Mouse (Mus musculus) kidney, adult 8-10 months (tissue): ENCODE measurements around the gene Rab2b.
"Not testable (repeated sequence)": the region's sequence is repeated elsewhere in the genome, so short reads cannot be mapped to it uniquely, and the experiment has no call there.

Source experiments
- DNase-seq, 2 experiments: peaks; one replicate each; pipeline ENCODE4 v3.0.0; 2022

Gene Rab2b

DNA sequence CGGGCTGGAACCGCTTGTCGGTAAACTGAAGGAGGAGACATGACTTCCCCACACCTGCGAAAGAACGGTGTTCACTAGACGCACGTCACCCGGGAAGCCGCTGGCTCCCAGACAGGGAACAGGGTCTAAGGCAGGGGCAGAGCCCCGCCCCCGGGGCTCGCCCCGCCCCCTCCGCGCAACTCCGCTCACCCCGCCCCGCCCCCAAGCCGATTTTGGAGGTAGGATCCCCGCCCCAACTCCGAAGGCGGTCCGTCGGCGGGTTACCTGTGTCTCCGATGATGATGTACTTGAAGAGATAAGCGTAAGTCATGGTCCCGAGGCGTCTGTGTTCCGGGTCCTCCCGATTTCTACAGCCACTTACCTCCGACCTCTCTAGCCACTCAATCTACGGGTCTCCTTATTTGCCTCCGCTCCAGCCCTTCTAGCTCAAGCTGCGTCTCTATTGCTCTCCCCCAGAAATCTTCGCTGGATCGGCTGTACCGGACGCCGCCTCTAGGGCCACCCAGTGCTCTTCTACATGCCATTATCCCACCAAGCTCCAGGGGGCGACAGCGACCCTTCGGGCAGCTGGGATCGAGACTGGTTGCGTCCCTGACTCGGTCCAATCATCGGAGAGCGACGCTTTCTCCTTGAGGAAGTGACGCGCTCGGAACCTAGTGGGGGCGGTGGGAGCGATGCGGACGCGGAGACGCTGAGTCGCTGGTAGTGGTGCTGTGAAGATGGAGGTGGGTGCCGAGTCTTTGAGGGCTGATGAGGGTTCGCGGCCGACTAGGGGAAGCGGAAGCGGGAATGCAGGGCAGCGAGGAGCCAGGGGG is at the start of gene Rab2b, which contains the start of gene Tox4:
TSS of gene Rab2b (minus strand) at position 614 of the 815 bp plus-strand sequence.
TSS of gene Tox4 (plus strand) at position 215 of the 815 bp plus-strand sequence.
- peak; percentile 97 to 98 for DNase-seq

DNA sequence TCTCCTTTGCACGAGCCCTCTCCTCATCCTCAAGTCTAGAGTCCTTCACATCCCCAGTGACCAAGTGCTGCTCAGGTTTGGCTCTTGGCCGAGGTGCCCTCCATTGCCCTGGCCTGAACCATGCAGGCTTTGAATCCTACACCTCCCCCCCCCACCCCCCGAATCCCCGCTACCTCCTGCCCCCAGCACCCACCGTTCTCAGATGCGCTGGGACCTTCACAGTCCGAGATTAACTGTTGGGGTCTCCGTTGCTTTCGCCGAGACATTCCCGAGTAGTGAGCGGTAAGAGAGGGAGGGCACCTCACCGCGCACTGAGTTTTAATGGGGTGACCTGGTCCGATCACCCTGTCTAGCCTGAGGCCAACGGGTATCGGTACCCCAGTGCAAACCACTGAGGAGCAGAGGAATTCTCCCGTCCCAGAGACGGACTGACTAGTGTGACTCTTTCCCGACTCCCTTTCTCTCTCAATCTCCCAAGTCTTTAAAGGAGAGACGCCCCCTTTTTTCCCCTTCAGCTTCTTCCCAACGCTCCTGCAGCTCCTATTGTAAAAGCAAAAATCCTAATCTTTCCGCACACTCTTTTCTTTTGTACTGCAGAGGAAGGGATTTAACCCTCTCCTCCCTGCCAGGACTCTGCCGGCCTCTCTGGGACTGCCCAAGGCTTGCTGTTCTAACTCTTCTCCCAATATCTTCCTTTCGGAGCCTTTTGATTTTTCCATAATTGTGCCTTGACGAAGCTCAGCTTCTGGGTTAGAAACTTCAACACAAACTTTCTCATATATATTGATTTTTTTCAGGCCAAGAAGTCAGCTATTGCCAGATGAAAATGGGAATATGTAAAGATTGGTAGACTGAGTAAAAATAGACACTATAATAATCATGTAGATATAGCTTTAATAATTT is 48.8 kb upstream of the Rab2b start, which contains the start of gene Sall2:
TSS of gene Sall2 (minus strand) at position 853 of the 903 bp plus-strand sequence.
- DNase-seq = no peak

DNA sequence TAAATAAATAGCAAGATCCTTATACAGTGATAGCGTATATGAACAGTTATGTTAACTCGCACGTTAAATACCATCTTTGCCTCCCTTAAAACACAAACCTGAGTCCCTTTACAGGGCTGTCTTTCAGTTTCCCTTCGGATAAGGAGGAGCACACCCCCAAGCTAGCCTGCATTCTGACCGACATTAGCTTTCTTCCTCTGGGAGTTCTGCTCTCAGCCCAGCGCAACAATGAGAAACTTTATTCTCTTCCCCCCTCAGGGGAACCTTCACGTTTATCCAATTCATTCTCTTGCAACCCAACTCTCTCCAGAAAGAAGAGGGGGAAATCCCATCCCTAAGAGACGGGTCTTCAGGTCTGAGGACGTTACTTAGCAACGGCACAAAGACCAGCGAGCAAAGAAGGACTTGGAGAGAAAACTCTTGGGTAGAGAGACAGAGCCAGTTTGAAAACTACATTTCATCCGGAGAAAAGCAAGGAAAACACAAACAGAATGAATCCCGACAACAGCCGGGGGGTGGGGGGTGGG is 48.1 kb upstream of the Rab2b start:
- no peak for DNase-seq

DNA sequence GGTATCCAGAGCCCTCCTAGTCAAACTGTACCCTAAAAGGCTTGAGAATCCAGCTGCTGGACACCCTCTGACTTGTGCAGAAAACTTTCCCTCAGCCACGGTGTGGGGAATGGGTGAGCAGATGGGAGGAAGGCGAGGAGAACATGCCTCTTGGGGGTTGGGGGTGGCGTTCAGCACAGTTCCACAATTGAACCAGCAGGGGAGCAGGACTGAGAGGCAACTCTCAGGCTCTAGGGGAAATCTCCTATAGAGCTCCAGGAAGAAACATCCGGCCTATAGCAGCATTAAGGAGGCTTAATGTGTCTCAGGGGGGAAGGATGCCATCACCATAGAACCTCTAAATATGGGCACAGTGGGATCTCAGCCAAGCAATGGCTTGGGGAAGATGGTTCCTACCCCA is 46.5 kb upstream of the Rab2b start:
- no peak for DNase-seq

DNA sequence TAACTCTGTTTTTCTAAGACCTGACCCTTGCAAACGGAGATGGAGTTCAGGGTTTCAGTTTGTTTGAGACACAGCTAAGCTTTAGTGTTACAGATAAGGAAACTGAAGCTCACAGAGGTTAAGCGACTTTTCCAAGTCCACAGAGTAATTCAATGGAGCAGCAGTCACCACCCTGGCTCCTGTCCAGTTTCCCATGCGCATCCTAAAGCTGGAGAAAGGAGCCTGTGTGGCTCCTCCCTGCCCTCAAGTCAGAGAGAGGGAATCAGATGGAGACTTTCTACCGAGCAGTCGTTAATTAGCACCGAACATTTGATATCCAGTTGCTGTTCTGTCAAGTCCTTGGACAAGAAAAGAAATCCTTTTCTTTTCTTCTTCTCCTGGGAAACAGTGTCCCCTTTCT is 40.0 kb upstream of the Rab2b start:
- no peak for DNase-seq

DNA sequence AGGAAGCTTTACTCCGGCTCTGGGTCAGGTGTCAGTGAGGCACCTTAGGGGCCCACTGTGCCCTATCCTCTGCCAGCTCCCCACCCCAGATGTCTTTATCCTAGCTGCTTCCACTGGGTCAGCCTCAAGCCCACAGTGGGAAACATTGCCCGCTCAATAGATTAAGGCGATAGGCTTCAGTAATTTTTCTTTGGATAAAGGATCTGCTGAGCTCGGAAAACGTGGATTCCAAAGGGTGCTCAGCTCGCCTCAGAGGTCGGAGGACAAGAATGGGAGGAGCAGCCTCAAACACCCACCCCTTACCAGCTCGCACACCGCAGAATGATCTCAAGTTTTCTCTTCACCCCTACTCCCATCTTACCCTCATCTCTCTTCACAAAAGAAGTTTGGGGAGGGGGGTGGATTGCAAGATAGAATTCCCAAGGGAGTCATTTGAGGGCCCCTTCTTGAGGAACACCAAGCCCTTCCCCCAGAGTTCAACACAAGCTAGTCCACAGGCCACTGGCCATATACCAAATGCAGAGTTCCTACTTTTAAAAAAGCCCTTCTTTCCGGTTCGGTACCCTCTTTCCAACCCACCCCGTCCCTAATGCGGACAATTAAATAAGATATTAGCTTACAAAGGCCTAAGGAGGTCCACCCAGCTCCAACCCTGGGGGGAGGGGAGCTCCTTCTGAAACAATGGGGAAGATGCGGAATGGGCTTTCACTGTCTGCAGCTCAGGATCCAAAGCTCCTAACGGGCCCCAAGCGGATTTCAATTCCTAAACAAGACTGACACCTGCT is 37.3 kb upstream of the Rab2b start:
- DNase-seq = peak; percentile 68 to 73

DNA sequence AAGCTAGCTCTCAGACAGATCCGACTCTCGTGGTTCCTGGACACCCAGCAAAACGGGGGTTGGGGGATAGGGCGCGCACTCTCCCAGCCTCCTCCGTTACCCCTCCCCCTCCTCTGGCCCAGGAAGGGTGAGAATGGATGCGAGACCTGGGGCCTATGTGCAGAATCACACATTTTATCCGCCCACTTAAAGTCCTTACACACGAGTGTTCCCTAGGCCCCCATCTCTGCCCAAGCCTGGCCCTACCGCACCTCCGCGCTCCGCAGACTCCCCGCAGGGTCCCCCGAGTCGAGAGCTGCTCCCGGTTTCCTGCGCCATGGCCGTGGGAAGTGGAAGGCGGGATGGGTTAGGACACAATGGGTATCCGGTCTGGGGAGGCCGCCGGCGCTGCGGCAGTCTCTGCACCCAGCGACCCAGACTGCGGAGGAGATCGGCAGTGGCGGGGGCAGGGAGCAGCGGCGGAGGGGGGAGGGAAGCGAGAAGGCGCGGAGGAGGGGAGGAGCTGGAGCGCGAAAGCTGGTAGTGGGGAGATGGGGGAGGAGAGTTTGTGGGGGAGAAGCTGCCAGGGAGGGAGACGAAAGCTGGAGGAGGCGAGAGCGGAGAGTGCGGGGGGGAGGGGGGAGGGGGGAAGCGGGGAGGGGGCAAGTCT is 36.6 kb upstream of the Rab2b start:
- DNase-seq = peak; percentile 58 to 66

DNA sequence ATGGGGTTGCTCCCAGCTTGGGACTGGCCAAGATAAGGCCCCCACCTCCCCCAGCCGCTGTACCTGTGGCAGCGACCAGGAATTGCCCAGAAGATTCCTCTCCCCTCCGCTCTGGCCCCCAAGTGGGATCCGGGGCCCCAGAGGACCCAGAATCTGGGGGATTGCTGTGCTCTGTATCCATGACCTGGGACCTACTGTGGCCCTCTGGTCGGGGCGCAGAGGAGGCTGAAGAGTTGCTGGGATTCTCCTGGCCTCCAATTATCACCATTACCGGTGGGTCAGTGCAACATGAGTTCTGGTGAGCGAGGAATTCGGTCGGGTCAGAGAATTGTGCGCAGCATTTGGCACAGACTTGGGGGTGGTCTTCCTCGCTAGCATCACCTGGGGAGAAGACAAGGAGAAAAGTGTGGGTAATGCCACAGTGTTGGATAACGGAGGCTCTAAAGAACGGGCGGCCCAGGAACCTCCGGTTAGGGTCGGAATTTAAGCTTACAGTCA is 36.0 kb upstream of the Rab2b start:
- no peak for DNase-seq

DNA sequence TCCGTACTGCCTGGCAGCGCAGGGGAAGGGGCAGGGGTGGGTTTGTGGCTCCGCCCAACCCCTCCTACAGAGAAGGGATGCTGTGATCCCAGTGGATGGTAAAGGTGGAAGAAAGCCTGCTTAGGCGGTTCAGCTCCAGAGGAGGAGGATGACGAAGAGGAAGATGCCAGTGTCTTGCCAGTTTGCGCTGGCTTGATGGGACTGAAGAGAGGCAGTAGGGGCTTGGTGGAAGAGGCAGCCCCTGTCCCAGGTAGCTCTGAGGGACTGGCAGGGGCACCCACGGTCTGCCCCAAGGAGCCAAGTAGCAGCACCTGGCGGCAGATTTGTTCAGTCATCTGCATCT is 35.4 kb upstream of the Rab2b start:
- no peak for DNase-seq

DNA sequence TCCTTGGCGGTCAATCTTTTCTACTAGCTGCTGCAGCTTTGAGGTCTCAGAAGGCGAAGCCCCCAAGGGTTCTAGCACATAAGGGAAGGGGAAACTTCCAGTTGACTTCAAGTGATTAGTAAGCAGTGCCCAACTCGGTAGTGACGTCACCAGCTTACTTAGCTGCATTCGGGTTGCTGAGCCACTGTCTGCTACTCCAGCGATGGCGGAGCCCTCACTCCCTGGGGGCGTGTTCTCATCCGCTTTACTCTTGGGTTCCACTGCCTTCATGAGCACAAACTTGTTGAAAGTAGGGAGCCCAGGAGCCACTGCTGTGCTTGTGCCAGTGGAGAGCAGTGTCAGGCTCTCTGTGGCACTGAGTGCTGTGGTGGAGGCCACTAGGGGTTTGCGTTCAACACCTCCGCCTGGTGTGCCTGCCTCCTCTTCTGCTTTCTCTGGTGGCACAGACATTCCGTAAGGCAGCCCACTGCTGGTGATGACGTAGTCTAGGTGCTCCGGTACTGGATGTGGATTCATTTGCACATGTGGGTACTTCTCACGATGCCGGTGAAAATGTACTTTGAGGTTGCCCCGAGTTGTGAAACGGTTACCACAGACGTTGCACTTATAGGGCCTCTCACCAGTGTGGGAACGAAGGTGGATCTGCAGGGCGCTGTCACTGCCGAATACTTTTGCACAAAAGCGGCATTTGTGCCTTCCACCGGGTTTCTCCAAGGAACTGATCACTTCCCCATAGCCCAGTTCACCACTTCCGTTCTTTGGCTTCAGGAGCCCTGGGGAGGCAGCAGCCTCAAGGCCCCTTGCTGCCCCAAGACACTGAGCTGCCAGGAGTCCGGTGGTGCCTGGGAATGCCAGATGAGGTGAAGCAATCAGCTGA is 34.8 kb upstream of the Rab2b start:
- no peak for DNase-seq

DNA sequence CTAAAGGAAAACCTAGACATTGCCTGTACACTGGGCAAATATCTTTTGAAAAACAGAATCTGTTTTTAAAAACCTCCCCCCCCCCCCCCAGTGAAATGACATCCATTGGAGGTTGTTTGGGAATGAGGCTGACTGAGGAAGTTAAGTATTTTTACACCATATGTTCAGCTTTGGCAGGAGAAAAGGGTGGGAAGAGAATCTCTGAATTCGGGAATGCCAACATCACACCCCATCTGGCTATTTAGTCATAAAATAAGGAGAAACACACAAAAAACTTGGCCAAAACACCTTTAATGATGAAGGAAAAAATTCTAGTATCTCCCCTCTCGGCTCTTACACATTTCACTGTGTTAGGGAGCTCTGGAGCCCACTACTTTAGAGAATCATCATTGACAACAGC is 31.6 kb upstream of the Rab2b start:
- DNase-seq = no peak

DNA sequence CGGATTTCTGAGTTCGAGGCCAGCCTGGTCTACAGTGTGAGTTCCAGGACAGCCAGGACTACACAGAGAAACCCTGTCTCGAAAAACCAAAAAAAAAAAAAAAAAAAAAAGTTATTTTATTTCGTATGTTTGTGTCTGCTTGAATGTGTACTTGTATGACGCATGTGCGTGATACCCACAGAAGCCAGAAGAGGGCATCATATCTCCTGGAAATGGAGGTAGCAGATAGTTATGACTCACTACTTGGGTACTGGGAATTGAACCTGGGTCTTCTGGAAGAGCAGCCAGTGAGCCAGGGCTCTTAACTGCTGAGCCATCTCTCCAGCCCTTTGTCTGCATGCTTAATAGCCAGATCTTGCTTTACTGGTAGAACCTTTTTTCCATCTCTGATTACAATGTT is 31.0 kb upstream of the Rab2b start:
- DNase-seq = not testable (repeated sequence)

DNA sequence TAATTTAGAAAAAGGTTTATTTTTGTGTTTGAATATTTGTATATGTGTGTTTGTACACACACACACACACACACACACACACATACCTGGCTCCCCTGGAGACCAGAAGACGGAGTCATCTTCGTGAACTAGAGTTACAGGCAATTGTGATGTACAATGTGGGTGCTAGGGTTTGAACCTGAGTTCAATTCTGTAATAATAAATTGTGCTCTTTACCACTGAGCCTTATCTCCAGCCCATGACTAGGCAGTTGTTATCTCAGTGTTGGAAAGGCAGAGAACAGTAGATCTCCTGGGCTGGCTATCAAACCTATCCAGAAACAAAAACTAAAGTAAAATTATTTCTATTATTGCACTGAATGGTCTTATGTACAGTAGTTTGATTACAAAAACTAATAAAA is 26.8 kb upstream of the Rab2b start:
- no peak for DNase-seq

DNA sequence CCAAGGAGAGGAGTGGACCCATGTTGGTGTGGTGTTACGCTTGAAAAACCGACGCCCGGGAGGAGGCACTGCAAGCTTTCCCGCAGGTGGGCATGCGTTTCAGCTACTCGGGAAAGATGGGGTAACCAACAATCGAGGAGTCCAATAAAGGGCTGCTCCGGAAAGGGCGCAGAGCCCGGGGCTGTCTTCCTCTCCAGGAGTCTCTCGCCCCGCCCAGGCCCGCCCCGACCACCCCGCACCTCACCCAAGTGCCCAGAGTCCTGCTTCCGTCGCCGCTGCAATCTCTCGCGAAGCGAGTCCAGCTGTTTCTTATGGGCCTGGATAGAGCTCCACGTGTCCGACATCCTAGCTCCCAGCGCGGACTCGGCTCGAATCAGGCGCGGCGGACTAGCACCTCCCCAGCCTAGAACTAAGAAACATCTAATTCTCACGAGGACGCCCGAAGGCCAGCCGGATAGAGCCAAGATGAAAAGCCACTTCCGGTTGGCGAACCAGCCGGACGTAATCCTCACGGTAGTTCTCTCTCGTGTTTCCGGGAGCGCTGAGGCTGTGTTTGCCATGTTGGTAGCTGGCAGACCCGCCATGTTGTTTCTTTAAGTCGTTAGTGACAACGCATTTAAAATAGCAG is 25.4 kb upstream of the Rab2b start, which contains the start of gene Mettl3:
TSS of gene Mettl3 (minus strand) at position 485 of the 628 bp plus-strand sequence.
- DNase-seq = peak; percentile 92 to 94

DNA sequence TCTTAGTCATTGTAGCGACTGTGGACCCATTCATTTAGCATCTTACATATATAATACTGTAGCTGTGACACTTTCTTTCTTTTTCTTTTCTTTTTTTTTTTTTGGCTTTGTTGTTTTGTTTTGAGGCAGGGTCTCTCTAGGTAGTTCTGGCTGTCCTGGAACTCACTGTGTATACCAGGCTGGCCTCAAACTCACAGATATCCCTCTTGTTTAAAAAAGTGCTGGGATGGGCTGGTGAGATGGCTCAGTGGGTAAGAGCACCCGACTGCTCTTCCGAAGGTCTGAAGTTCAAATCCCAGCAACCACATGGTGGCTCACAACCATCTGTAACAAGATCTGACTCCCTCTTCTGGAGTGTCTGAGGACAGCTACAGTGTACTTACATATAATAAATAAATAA is 24.2 kb upstream of the Rab2b start:
- not testable (repeated sequence) for DNase-seq

DNA sequence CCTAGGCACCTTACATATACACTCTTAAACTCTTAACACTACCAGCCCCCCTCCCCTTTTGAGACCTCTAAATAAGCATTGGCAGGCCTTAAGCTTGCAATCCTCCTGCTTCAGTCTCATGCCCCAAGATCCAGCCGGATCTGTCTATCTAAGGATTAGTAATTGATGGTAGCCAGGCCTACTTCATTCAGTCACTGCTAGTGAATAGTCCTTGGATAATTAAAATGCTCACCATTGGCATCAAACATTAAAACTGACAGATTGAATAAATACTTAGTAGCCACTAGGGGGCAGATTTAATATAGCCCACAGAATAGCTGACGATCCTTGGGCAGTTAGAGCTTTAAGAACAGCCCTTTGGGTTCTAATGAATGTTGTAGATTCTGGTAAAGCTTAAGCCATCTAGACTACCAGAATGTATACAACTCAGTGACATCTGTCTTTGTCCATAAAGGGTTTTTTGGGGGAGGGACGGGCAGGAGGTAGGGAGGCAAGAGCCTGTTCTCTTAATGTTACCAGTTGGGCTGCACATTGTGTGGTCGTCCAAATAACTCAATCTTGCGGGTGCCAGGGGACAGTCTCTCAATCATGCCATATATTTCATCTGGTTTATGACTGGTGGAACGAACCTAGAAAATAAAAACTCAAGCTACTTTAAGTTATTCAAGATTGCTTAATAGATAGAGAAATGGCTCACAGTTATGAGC is 16.4 kb upstream of the Rab2b start:
- DNase-seq = no peak

DNA sequence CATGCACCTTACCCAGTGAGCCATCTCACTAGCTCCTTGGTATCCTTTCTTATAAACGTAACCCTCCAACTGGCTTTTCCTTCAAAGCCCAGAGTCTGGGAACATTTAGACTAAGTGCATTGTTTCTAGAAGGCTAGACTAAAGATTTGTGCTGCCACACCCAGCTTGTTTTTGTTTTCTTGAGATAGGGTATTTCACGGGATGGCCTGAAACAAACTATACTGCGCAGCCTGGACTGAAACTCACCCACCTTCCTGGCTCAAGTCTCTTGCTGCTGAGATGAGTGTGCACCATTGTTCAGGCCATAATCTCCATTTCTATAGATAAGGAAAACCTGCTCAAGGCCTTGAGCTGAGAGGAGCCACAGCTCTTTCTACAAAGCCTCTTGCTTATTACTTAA is 4.8 kb upstream of the Rab2b start:
- DNase-seq = no peak

DNA sequence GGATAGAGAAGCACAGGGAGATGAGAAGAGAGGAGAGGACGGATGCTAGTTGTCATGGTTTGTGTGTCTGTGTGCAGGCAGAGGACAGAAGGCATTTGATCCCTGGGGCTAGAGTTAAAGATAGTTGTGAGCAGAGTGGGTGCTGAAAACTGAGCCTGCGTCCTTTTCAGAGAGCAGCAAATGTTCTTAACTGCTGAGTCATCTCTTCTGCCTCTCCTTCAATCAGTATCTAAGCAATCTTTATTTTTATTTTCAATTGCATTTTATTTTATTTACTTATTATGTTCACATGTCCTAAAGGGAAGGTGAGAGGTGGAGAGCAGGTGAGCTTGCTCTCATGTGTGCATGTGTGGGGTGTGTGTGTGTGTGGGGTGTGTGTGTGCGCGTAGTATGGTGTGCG is 4.3 kb upstream of the Rab2b start:
- no peak for DNase-seq

DNA sequence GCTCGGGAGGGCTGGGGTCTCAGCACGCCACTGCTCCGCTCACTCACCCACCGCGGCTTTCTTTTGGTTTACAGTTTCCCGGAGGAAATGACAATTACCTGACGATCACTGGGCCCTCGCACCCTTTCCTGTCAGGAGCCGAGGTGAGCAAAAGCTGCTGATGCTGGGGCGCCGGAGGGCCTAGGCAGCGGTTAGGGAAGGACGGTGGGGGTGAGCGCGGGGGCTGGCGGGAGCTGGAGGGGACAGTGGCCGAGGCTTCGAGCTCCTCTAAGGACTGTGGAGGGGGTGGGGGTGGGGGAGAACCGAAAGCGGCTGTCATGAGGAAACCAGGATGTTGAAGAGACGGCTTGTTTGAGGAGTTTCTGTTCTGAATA is 389 bp upstream of the Rab2b start:
- no peak for DNase-seq

DNA sequence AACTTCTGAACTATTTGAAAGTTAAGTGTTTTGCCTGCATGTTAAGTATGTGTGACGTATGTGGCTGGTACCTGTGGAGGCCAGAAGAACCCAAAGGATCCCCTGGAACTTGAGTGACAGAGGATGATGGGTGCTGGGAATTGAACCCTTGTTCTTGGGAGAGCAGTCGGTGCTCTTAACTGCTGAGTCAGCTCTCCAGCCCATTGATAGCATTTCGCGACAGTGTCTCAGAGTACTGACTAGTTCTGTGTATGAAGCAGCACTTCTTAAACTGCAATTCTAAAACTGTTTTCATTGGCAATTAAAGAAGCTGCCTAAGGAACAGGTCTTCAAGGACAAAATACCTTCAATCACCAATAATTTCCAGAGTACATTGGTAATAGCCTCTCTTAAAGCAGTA is 2.1 kb downstream of the Rab2b start:
- no peak for DNase-seq
